Mouse (Mus musculus) embryonic facial prominence, embryonic 14.5 days (tissue): ENCODE data around the gene Prtn3. TPM values are rescaled to one million over a fixed set of nuclear protein-coding genes. Genes with fewer than 3 reads are reported as not detected.

Experiments used
- ATAC-seq: fragments of 200-750 bp; cut with Nextera tagmentation; 2 replicates; pipeline ENCODE4 v1.8.0; 2017; ENCODE audit warnings: low read depth, moderate number of reproducible peaks, moderate TSS enrichment
- DNase-seq: peaks from one replicate; pipeline ENCODE4 v3.0.0-alpha.2; 2015; ENCODE audit warnings: low spot score
- H3K27ac ChIP-seq: fragments of 300-500 bp; sonication (generic); replicated peaks from 2 replicates; pipeline ENCODE4 v1.5.1; 2014; ENCODE audit warnings: low read depth, mild to moderate bottlenecking, low read length, moderate library complexity
- H3K27me3 ChIP-seq: fragments of 300-500 bp; sonication (generic); replicated peaks from 2 replicates; pipeline ENCODE4 v1.6.1; 2014; ENCODE audit warnings: low read length; ENCODE audit not compliant: control insufficient read depth, insufficient read depth
- H3K36me3 ChIP-seq: fragments of 300-500 bp; sonication (generic); 2 replicates; pipeline ENCODE4 v1.6.1; 2014; ENCODE audit warnings: low read length, mixed read lengths; ENCODE audit not compliant: control insufficient read depth, insufficient read depth
- H3K4me1 ChIP-seq: fragments of 300-500 bp; sonication (generic); 2 replicates; pipeline ENCODE4 v1.6.1; 2014; ENCODE audit warnings: antibody characterized with exemption, low read length; ENCODE audit not compliant: control insufficient read depth, insufficient read depth
- H3K4me2 ChIP-seq: fragments of 300-500 bp; sonication (generic); 2 replicates; pipeline ENCODE4 v1.6.1; 2014; ENCODE audit warnings: low read depth, mild to moderate bottlenecking, low read length, moderate library complexity, mixed read lengths
- H3K4me3 ChIP-seq: fragments of 300-500 bp; sonication (generic); 2 replicates; pipeline ENCODE4 v1.5.1; 2014; ENCODE audit warnings: low read depth, mild to moderate bottlenecking, low read length
- H3K9ac ChIP-seq: fragments of 300-500 bp; sonication (generic); 2 replicates; pipeline ENCODE4 v1.6.1; 2014; ENCODE audit warnings: low read depth, mild to moderate bottlenecking, low read length, moderate library complexity, mixed read lengths
- H3K9me3 ChIP-seq: fragments of 300-500 bp; sonication (generic); 2 replicates; pipeline ENCODE4 v1.6.1; 2016; ENCODE audit warnings: low read length; ENCODE audit not compliant: control insufficient read depth
- WGBS: fragments of 180-500 bp; shearing (Covaris S2); extraction: QIAGEN DNeasy Blood & Tissue Kit; methylation state at CpG from one replicate; pipeline ENCODE4 v1.1.7; 2014; 5-methylcytosine and 5-hydroxymethylcytosine counted together
- microRNA-seq: library from miRNA; unstranded; fragments of <30 nt; microRNA quantifications from one replicate; pipeline ENCODE4, GENCODE M21; 2016; ENCODE audit warnings: borderline number of aligned reads
- polyA plus RNA-seq: library from polyadenylated mRNA; unstranded; fragments of >200 nt; fragmentation: Nextera tagmentation; extraction: Ambion mirVana; gene quantifications from 2 replicates; pipeline ENCODE4 v1.2.1, GENCODE M21; 2014

Gene Prtn3
- polyA plus RNA-seq, 1 experiment from 2014 or later = 4.1 TPM

DNA sequence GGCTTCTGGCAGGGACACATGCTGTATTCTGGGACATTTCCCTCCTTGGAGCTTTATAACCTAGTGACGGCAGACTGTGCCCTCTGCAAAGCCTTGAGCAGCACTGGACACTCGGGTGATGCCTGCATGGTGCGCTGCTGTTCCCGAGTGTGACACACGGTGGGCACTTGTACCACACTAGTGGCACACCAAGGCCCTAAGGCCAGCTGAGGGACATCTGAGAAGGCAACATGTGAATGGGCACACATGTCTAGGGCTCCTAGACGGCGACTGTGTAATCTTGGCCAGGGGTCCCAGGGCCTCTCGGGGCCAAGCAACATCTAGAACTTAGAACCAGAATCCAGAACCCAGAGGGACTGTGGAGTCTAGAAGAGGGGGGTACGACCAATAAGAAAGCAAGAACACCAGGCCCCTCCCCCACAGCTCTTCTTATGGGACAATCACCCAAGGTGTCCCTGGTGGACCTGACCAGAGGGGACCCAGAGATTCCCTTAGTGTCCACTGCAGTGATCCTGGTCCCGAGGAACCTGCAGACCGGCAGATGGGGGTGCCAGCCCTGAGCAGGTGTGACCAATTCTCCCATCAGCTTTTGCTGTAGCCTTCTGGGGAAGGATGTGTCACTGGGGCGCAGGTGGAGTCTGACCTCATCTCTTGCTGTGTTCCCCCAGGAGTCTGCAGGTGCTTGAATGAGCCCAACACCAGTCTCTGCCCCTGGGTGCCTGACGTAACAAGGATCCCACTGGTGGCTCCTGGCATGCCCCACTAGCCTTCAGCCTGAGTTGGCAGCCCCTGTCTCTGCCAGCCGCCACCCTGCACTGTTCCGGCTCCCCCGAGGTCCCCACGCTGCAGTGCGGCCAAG is 55.9 kb downstream of the Prtn3 start:
- ATAC-seq (no peak), DNase-seq (no peak)
- H3K27me3 ChIP-seq = no peaks in the 10 kb centered on the region
- peak overlapping the region; percentile 94; the same call in 1 of the 2 replicates for H3K4me2 ChIP-seq
- peaks cover 26% of the 10 kb centered on the region for H3K4me1 ChIP-seq
- H3K9ac ChIP-seq = 0 out of 2 replicates have a peak overlapping the region, but pooled peaks have one; percentile 2
- H3K9me3 ChIP-seq = no peaks in the 10 kb centered on the region
- peaks cover 42% of the 10 kb centered on the region for H3K36me3 ChIP-seq
- H3K27ac ChIP-seq = no peak overlapping the region
- 83% methylated on average over 18 of the region's 18 CpGs for WGBS
- H3K4me3 ChIP-seq = no peak overlapping the region

DNA sequence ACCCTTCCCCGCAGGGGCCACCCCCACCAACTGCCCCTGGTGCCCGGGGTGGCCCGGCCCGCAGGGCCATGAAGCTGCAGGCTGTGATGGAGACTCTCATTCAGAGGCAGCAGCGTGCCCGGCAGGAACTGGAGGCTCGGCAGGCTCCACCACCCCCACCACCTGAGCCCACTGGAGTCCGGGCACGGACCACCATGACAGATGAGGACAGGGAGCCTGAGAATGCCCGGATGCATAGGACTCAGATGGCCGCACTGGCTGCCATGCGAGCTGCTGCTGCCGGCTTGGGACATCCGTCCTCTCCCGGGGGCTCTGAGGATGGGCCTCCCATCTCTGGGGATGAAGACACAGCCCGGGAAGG is 56.5 kb downstream of the Prtn3 start:
- Histone ChIP-seq H3K9me3 (no peaks in the 10 kb centered on the region), H3K27me3 (no peaks in the 10 kb centered on the region), H3K4me2 (no peak overlapping the region), H3K36me3 (peaks cover 42% of the 10 kb centered on the region), H3K27ac (no peak overlapping the region), H3K4me3 (no peak overlapping the region), H3K9ac (no peak overlapping the region), H3K4me1 (peaks cover 25% of the 10 kb centered on the region)
- no peak for DNase-seq
- ATAC-seq = no peak
- 87% methylated on average over 15 of the region's 16 CpGs for WGBS

DNA sequence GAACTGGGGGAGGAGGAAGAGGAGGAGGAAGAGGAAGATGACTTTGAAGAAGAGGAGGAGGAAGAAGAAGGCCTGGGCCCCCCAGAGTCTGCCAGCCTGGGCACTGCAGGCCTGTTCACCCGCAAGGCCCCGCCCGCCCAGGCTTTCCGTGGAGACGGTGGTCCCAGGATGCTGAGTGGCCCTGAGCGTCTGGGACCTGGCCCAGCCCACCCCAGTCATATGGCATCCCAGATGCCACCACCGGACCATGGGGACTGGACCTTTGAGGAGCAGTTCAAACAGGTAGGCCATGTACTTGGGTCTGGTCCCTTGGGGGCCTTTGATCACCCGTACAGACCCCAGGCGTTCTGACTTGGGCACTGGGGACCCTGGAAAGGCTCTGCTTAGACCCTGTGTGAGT is 57.5 kb downstream of the Prtn3 start:
- ATAC-seq (no peak), DNase-seq (no peak)
- Histone ChIP-seq H3K9me3 (no peaks in the 10 kb centered on the region), H3K27ac (no peak overlapping the region), H3K4me3 (no peak overlapping the region), H3K27me3 (no peaks in the 10 kb centered on the region), H3K4me1 (peaks cover 26% of the 10 kb centered on the region), H3K9ac (no peak overlapping the region), H3K36me3 (peaks cover 42% of the 10 kb centered on the region), H3K4me2 (no peak overlapping the region)
- 60% methylated on average over 4 of the region's 9 CpGs for WGBS

DNA sequence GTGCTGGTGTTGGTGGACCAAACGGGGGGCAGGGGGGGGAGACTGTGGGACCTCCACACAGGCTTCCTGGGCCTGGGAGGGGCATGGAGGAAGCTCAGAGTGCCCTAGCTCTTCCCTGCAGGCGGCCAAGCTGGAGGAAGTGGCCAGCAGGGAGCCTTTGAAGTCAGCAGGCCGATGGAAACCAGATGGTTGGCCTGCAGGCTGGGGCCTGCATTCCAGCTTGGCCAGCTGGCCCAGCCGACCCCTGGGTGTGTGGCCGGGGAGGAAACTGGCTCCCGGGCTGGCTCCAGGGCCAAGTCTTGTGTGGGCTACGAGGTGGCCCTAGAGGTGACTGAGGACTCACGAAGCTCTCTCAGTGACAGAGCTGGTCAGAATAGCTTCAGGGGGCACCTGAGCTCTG is 58.5 kb downstream of the Prtn3 start:
- H3K4me1 ChIP-seq = peaks cover 26% of the 10 kb centered on the region
- H3K9ac ChIP-seq = peak overlapping the region; percentile 31; the same call in 1 of the 2 replicates
- H3K4me3 ChIP-seq = no peak overlapping the region; the same call in 1 of the 2 replicates
- 0 out of 2 replicates have a peak overlapping the region, but pooled peaks have one; percentile 19 for H3K4me2 ChIP-seq
- DNase-seq (peak; percentile 72), ATAC-seq (no peak)
- peaks cover 49% of the 10 kb centered on the region for H3K36me3 ChIP-seq
- H3K27me3 ChIP-seq = no peaks in the 10 kb centered on the region
- H3K9me3 ChIP-seq = no peaks in the 10 kb centered on the region
- WGBS = 16% methylated on average over 6 of the region's 8 CpGs
- 0 out of 2 replicates have a peak overlapping the region, but pooled peaks have one; percentile 44 for H3K27ac ChIP-seq

Small RNAs within 50 kb of the gene (microRNA-seq; reads per million reads assigned to microRNA genes)
- not detected for gene Mir6910

Other genes starting within 250 kb of the Prtn3 start
- 11.3 and 11.4 TPM in 2 replicates for gene Shc2, start 236.6 kb upstream of the Prtn3 start, polyA plus RNA-seq
- gene Odf3l2, start 228.7 kb upstream of the Prtn3 start, polyA plus RNA-seq = not detected in 2 replicates
- gene Madcam1, start 209.9 kb upstream of the Prtn3 start, polyA plus RNA-seq = 8.5 and 11.6 TPM in 2 replicates
- gene Tpgs1, start 205.1 kb upstream of the Prtn3 start, polyA plus RNA-seq = 58.7 and 65.3 TPM in 2 replicates
- 106 TPM in 2 replicates for gene Cdc34, start 192.3 kb upstream of the Prtn3 start, polyA plus RNA-seq
- 0.31 and 0.51 TPM in 2 replicates for gene Gzmm, start 185.5 kb upstream of the Prtn3 start, polyA plus RNA-seq
- gene Bsg, start 170.0 kb upstream of the Prtn3 start, polyA plus RNA-seq = 846 and 847 TPM in 2 replicates
- gene Hcn2, start 157.8 kb upstream of the Prtn3 start, polyA plus RNA-seq = 0.15 and 0.20 TPM in 2 replicates
- 32.5 and 33.6 TPM in 2 replicates for gene Polrmt, start 127.9 kb upstream of the Prtn3 start, polyA plus RNA-seq
- gene Fgf22, start 119.4 kb upstream of the Prtn3 start, polyA plus RNA-seq = 0.35 and 0.38 TPM in 2 replicates
- gene Rnf126, start 107.5 kb upstream of the Prtn3 start, polyA plus RNA-seq = 77.5 and 78.9 TPM in 2 replicates
- 8.3 and 10.7 TPM in 2 replicates for gene Fstl3, start 97.2 kb upstream of the Prtn3 start, polyA plus RNA-seq
- 0.16 TPM in 1 of 2 replicates, not detected in the other for gene Prss57, start 83.5 kb upstream of the Prtn3 start, polyA plus RNA-seq
- gene Palm, start 80.9 kb upstream of the Prtn3 start, polyA plus RNA-seq = 62.5 and 75.4 TPM in 2 replicates
- 2.3 and 3.9 TPM in 2 replicates for gene Misp, start 53.5 kb upstream of the Prtn3 start, polyA plus RNA-seq
- 198 and 254 TPM in 2 replicates for gene Ptbp1, start 20.0 kb upstream of the Prtn3 start, polyA plus RNA-seq
- 32.4 and 50.2 TPM in 2 replicates for gene Plppr3, start 158 bp downstream of the Prtn3 start, polyA plus RNA-seq
- gene Elane, start 11.8 kb downstream of the Prtn3 start, polyA plus RNA-seq = 0.64 and 2.0 TPM in 2 replicates
- 0.22 TPM in 1 of 2 replicates, not detected in the other for gene Cfd, start 16.4 kb downstream of the Prtn3 start, polyA plus RNA-seq
- gene Med16, start 34.4 kb downstream of the Prtn3 start, polyA plus RNA-seq = 33.7 and 40.2 TPM in 2 replicates
- 4.1 and 6.7 TPM in 2 replicates for gene Gm26602, start 36.4 kb downstream of the Prtn3 start, polyA plus RNA-seq
- gene Kiss1r, start 42.5 kb downstream of the Prtn3 start, polyA plus RNA-seq = 0.56 and 0.58 TPM in 2 replicates
- 114 and 124 TPM in 2 replicates for gene R3hdm4, start 46.7 kb downstream of the Prtn3 start, polyA plus RNA-seq
- gene Arid3a, start 52.6 kb downstream of the Prtn3 start, polyA plus RNA-seq = 3.1 and 3.5 TPM in 2 replicates
- gene Wdr18, start 85.7 kb downstream of the Prtn3 start, polyA plus RNA-seq = 97.4 and 100 TPM in 2 replicates
- 0.37 and 0.56 TPM in 2 replicates for gene Grin3b, start 96.2 kb downstream of the Prtn3 start, polyA plus RNA-seq
- 20.6 and 22.3 TPM in 2 replicates for gene Tmem259, start 109.9 kb downstream of the Prtn3 start, polyA plus RNA-seq
- gene Cnn2, start 114.1 kb downstream of the Prtn3 start, polyA plus RNA-seq = 293 and 304 TPM in 2 replicates
- 2.5 and 2.8 TPM in 2 replicates for gene Abca7, start 122.0 kb downstream of the Prtn3 start, polyA plus RNA-seq
- gene Arhgap45, start 142.2 kb downstream of the Prtn3 start, polyA plus RNA-seq = 4.4 and 6.4 TPM in 2 replicates
- gene Polr2e, start 165.3 kb downstream of the Prtn3 start, polyA plus RNA-seq = 207 and 227 TPM in 2 replicates
- 505 and 517 TPM in 2 replicates for gene Gpx4, start 172.7 kb downstream of the Prtn3 start, polyA plus RNA-seq
- gene Sbno2, start 231.1 kb downstream of the Prtn3 start, polyA plus RNA-seq = 12.8 and 14.1 TPM in 2 replicates
- 32.6 and 32.7 TPM in 2 replicates for gene Stk11, start 241.3 kb downstream of the Prtn3 start, polyA plus RNA-seq